Mouse (Mus musculus) hindlimb bud, embryonic 11.5 days (tissue): Measurements from ENCODE around the gene Gla.
"Not testable (repeated sequence)": the region's sequence is repeated elsewhere in the genome, so short reads cannot be mapped to it uniquely, and the experiment has no call there.

Source experiments
- DNase-seq: peaks from one replicate; pipeline ENCODE4 v3.0.0-alpha.2; 2012; ENCODE audit warnings: low read depth, low spot score; ENCODE audit errors: extremely low spot score

The Gla gene

DNA sequence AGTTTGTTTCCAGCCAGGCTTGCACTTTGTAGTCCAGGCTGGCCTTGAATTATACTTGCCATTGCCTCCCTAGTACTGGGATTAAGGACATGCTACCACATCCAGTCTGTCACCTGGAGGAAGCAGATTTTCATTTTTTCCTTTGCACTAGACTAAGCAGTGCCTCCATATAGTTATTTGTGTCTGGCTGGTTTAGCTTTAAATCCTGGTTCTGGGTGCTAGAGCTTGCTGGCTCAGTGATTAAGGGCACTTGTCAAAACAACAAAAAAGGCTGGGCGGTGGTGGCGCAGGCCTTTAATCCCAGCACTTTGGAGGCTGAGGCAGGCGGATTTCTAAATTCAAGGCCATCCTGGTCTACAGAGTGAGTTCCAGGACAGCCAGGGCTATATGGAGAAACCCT is 11.9 kb downstream of the Gla start:
- no peak for DNase-seq

DNA sequence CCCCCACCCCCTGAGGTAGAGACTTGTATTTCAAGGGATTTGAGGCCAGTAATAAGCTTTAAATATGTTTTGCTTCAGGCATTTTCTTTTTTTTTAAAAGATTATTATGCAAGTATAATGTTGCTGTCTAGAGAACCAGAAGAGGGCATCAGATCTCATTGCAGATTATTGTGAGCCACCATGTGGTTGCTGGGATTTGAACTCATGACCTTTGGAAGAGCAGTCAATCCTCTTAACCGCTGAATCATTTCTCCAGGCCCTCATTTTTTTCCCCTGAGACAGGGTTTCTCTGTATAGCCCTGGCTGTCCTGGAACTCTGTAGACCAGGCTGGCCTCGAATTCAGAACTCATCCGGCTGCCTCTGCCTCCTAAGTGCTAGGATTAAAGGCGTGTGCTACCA is 12.7 kb downstream of the Gla start:
- no peak for DNase-seq

DNA sequence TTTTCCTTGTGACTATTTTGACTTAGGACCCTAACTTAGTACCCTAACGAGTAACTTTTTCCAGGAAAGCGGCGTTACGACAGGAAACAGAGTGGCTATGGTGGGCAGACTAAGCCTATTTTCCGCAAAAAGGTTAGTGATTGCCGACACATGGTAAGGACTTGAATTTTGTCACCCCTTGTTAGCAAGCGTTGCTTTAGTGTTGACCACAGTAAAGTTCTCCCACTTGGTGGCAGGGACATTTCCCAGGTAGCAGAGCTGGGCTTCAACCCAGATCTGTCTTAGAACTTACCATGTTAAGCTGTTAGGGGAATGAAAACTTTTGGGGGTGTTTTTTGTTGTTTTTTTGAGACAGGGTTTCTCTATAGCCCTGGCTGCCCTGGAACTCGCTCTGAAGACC is 14.5 kb downstream of the Gla start:
- DNase-seq = no peak

DNA sequence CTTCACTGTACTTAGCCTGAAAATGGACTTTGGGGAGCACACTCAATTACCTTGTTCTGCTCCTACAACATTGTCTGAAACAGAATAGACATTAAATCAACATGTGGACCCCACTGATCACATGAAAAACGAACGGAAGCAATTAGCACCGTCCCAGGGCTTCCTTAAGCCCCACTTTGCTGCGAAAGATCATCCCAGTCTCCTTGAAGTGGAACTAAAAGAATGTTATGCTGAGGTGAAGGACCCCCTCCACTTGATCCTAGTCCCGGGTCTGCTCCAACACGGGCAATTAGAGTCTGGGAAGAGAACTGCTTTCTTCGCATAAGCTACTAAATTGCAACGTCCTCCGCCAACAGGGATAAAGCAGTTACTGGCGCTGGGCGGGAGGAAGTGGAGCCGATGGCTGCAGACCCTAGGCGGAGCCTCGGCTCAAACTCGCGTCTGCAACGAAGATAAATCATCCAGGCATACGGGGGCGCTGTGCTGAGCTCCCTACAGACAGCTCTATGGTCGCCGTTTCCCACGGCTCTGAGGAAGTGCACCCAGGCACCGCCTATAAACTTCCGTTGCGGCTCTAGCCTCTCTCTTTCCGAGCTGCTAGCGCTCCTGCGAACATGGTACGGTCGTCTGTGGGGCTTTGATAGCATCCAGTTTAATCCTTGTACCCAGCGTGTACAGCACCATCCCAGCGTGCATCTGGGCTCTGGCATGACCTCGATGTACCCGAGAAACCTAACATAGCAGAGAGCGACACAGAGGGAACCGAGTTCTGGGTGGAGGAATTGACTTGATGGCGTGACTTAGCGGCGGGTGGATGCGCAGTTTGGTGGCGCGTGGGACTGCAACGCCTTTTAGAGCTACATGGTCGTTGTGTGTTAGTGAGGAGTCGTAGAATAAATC is 15.6 kb downstream of the Gla start, which contains the start of gene Rpl36a:
Rpl36a (plus strand) TSS at position 552 of the 900 bp plus-strand sequence.
- peak; percentile 72 for DNase-seq

DNA sequence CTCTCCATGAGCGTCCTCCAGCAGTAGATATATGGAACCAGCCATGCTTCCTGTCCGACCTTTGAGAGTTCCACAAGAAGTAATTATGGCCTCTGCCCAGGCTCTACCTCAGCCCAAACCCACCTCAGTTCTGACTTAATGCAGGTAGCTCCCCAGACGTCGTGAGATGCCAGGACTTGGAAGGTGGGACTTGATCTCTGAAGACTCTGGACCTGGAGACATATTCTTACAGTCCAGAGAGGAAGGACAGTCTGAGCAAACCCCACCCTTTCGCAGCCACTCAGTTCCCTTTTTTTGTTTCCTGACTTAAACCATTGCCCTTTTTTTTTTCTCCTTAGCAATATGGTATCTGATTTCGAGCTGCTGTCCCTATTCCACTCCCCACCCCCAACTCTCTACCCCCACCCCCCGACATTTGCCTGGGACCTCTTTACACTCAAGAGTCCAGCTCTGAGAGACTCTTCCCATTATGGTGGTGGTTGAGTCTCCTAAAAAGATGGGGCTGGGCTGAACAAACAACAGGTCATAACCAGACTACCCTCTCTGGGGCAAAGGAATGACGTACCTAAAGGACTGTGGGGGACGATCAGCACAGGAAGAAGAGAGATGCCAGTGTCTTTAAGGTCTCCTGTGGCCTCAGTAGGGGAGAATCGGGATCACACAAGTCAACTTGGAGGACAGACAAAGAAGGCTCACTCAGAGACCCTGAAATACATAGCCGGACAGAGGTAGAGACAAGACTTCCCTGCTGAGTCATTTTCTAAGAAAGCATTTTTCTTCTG is 17.8 kb downstream of the Gla start, which contains the start of gene Btk:
Btk (minus strand) TSS at position 683 of the 782 bp plus-strand sequence.
- DNase-seq = no peak

DNA sequence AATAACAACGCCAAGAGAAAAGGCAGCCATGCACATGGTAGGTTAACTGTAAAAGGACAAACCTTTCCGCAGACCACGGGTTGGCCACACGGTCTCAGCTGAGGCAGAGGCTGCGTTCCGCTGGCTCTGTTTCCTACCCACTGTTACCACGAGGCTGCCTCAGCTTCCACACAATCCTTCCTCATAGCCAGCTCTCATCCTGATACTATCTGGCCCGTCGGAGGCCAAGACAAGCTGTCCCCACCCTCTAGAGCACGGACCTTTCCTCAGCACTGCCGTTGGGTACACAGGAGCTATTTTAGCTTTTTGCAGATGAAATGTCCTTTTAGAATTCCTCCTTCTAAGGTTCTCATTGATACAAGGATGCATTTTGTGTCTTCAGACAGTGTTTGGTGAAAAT is 18.7 kb downstream of the Gla start:
- DNase-seq = no peak

DNA sequence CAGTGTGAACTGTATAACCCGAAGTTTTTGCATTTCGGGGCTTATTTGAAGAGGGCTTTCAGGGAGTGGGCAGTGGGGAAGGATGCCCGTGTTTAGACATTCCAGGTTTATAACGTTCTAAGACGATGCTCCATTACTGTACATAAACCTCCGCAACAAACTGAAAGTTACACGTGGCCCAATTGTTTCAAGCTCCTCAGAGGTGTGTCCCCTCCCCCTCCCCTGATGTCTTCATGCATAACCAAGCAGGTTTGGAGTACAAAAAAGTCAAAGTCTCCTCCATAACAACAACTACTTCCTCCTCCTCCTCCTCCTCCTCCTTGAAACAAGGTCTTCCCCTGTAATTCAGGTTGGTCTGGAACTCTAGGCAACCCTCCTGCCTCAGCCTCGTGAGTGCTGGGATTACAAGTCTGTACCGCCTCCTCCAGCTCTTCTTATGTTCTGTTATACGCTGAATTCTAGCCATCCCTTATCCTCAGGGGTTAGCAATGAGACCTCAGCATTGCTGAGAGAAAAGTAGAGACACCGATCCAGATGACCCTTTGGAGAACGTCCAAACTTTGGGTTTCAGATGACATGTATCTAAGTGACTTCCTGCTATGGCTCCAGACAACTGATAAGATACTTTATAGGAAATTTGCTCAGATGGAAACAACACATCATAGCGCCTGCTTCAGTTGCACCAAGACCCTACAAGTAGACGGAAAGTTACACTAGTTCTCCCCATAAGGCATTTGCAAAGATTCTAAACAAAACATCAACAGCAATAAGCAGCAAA is 20.2 kb downstream of the Gla start:
- DNase-seq = no peak

DNA sequence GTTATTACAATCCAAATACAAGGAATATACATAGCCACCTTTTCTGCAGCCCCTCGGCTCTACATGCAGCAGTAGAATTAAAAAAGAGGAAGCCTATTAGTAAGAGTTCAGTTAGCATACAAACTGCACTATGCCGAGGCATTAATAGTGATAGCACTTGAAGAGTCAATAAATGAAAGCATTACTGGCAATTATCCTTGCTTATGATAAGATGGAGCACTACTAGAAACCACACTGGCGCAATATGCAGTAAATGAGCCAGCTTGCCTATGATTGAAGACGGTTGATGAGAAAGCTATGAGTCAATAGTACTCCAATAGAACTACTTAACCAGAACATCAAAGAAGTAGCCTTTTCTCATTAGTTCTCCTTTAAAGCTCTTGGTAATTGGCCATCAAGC is 23.0 kb downstream of the Gla start:
- DNase-seq = no peak

DNA sequence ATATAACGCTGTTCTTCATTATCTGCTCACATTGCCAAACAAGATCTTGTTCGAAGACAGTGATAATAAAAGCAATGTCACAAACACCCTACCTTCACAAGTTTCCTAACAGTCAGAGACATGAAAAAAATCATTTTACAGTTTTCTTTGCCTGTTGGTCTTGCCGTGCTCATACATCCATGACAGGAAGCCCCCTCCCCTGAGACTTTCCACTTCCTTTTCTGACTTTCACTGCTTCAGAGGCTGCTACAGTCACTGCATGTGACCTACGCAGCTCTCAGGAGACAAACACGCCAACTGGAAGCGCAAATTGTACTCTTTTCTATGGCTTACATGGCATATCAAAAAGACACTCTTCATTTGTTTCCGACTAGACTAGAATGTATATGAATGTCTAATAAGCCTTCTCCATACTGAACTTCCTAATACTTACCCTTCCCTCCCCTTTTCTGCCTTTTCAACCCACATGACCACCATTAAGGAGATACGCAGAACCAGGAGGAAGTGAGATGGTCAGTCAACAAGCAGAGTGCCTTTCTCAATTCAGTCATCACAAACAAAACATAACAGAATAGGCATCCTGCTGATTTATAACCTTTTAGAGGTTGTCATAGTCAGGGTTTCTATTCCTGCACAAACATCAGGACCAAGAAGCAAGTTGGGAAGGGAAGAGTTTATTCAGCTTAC is 34.2 kb downstream of the Gla start:
- DNase-seq = no peak

DNA sequence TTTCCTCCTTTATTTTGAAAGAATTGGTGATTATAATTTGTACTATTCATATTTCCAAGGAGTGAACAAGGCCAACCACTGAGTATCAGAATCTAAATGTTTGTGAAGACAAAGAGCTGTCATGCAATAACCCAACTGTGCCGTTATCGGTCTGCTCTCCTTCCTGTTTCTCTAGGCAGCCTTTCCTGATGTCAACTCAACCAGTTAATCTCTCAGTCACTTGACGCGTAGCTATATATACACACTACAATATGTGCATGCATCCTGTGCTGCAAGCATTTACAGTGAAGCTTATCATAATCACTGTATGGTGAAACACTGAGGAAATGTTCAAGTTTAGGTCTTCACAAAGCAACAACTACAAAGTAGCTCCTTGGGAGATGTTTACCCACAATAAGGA is 36.6 kb downstream of the Gla start:
- no peak for DNase-seq

DNA sequence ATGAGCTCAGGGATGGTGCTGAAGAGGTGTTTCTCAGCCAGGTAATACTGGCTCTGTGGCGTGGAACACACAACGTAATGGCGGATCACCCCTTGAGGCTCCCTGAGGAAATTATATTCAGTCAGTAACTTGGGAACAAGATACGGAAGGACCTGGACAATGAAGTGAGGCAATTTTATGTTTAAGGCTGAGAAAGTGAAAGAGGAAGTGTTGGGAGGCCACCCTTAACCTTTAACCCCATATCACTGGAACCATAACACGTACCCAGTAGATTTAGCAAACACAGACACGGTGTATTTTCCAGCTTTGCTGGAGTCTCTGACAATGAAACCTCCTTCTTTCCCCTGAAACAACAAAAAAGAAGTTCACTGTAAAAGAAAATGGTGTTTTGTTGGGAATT is 46.5 kb downstream of the Gla start:
- DNase-seq = no peak

DNA sequence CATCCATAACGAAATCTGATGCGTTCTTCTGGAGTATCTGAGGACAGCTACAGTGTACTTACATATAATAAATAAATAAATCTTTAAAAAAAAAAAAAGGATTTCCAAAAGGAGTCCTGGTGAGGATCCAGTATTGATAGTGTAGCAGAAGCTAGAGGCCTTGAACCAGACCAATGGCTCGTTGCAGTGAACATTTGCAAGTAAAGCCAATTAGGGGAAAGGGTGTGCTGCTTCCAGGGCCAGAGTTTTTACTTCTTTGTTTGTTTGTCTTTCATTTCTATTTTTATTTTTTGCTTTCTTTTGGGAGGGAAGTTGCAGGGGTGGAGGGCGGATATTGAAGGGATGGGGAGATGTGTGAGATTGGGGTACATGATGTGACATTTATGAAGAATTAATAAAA is 47.6 kb downstream of the Gla start:
- DNase-seq = no peak

DNA sequence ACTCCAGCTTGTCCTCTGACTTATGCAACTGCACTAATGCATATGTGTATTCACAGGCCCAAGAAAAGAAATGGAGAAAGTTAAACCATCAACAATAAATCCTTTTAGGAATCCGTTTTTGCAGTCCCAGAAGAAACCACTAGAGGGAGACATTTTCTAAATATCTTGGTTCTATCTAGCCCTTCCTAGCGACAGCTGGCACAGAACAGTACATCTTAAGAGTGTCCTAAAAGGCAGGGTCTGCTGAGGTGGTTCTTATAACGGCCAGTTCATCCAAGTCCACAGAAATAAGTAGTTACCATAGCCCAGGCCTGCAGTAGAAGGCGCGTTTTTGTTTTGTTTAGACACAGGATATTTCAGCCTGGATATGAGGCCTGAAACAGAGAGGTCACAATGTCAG is 50.0 kb downstream of the Gla start:
- peak; percentile 41 for DNase-seq

DNA sequence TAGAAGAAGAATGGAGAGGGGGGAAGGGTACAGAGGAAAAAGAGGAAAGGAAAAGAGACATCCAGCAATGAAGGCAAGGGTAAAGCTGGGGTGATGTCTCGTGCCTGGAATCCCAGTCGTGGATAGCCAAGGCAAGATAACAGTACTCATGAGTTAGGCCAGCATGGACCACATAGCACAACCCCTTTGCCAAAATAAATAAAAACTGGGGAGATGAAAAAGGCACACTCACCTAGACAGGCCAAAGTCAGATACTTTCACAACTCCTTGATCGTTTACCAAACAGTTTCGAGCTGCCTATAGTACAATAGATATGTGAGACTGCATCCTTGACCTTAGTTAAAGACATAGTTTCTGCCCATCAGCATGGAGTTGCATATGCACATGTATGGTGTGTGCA is 53.6 kb downstream of the Gla start:
- no peak for DNase-seq

DNA sequence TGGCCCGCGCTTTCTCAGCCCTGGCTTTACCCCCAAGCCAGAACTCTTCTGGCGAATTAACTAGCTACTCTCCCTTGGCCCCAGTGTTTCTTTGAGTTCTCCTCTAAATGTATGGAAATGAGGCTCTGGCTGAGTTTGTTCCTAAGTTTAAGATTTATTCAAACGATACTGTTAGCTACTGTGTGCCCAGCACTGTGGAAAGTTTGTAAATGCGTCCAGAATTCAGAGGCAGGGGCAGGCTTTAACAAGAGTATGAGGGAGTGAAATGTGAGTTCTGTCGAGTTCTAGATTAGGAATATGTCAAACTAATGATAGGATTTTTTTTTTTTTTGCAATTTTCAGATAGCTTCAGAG is 59.0 kb downstream of the Gla start:
- no peak for DNase-seq

DNA sequence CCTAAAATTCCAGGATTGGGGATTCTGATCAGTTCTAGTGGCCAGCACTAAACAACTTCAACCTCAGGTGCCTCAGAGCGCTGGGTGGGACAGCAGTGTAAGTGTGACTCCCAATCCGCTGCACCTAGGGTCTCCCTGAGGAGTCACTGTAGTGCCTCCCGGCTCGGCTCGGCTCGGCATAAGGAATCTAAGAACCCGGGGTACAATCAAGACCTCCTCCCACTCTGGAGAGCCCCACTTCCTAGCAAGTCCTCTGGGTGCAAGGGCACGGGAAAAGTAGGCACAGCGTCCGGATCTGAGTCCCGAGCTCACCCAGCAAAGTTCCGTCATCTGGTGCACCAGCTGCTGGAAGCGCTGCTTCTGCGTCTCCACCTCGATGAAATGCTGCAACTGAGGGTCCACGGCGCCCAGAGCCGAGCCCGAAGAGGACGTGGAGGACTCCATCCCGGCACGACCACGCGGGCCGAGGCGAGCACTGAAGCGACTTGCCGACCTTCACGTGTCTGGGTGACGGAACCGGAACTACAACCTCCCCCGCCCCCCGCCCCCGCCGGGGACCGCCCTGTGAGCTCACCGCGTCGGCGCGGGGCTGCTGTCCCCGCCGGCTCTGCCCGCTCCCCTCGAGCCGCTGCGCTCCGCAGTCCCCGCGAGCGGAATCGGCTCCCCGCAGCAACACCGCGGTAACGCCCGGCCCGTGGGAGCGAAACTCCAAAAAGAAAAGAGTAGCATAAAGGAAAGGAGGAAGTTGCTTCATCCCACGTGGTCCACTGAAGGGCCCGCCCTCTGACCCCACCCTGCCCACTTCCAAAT is 59.6 kb downstream of the Gla start, which contains the start of gene Timm8a1:
Timm8a1 (minus strand) TSS at position 721 of the 810 bp plus-strand sequence.
- no peak for DNase-seq

DNA sequence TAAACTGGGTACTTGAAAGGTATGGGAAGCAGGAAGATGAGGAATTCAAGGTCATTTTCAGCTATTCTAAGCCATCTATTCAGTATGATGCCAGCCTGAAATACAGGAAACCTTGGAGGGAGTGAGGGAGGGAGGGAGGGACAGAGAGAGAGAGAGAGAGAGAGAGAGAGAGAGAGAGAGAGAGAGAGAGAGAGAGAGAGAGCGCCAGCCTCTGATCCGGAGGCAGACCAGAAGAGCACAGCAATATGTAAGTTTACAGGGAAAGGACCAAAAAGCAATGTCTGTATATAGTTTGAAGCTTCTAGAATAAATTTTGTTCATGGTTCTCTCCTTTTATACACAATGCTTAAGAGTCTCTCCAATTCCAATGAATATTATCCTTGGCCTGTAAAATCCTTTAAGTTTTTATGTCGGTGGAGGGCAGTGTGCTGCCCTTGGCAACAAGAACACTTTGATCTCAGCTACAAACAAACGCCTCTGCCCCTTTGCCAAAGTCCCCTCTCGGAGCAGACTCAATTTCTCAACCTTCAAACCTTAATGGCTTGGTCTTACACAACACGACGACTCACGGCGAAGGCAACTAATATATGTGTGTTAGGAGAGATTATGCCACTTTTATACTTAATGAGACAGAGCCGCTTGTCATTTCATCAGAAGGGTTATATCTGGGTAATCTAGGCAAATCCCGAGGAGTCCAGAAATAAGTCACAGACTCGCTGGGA is 60.4 kb downstream of the Gla start:
- DNase-seq = no peak

DNA sequence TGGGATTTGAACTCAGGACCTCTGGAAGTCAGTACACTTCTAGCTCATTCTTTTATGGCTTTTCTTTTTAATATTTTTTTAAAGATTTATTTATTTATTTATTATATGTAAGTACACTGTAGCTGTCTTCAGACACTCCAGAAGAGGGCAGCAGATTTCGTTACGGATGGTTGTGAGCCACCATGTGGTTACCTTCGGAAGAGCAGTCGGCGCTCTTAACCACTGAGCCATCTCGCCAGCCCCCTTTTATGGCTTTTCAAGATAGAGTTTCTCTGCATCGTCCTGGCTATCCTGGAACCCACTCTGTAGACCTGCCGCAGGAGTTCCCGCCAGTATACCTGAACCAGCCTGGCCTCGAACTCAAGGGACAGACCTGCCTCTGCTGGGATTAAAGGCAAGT is 61.1 kb downstream of the Gla start:
- not testable (repeated sequence) for DNase-seq
